Mouse (Mus musculus): ENCODE data around the gene Decr2. TPM values are rescaled to one million over a fixed set of nuclear protein-coding genes. Genes with fewer than 3 reads are reported as not detected.
A peak's percentile ranks its signal among the peaks of the same experiment; 100 is the strongest.

The Decr2 gene
- total and polyA plus RNA-seq, 2 experiments from 2014 or later = 41.1 to 42.3 TPM

DNA sequence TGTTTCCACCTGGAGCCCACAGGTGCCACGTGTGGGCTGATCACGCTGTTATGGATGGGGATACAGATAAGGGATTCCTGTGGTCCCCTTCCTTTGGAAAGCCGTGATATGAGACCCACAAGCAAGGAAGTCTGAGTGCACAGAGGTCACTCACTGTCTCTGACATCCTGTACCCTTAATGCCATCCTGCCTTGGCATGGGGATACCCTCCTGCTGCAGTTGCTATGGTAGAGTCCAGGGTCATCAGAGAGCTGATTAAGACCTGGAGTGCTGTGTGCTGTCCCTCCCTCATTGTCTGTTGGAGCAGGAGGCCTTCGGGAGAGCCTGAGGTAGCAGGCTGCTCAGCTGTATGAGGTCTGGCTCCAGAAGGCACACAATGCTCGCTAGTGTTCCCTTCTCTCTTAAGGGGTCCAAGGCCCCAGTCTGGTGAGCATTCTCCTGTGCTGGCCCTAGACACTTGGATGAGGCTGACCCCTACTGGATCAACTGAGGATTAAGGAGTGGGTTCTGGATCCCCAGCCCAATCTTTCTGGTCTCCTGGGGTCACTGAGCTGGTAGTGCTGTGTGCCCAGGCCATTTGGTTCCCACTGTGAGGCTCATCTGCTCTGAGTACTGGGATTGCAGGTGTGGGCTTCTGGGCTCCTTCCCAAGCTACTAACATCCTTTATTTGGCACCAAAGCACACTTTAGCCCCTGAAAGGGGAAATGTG is 32.4 kb upstream of the Decr2 start:
- peaks cover 10% of the 10 kb centered on the region; the same call in 1 of the 2 replicates for H3K4me1 ChIP-seq (ENCODE audit: insufficient read depth, low read length)
- TF ChIP-seq CTCF (IDR thresholded peaks at IDR 0.05) = peak; percentile 9; the same call in 1 of the 2 replicates
- peaks cover 16% of the 10 kb centered on the region for H3K36me3 ChIP-seq (ENCODE audit: insufficient read depth, low read length)
- no peak overlapping the region for H3K4me3 ChIP-seq (ENCODE audit: low read depth, low read length)
- no peak overlapping the region for H3K27ac ChIP-seq (ENCODE audit: low read depth, low read length)
- H3K9me3 ChIP-seq (ENCODE audit: low read length) = no peaks in the 10 kb centered on the region
- H3K27me3 ChIP-seq (ENCODE audit: insufficient read depth, low read length) = 0 out of 2 replicates have a peak, but pooled peaks cover 8% of the 10 kb centered on the region
- DNase-seq (ENCODE audit: low spot score) = no peak
- no peak for ATAC-seq (ENCODE audit: low FRiP score)
- no peak overlapping the region for H3K4me2 ChIP-seq (ENCODE audit: low read depth, low read length, poor library complexity, severe bottlenecking)
- WGBS = 50% methylated on average over 5 of the region's 5 CpGs
- 0 out of 2 replicates have a peak overlapping the region, but pooled peaks have one; percentile 19 for H3K9ac ChIP-seq (replicated peaks; ENCODE audit: low read length, poor library complexity, severe bottlenecking)

- Histone ChIP-seq H3K36me3 (ENCODE audit: insufficient read depth, low read length) (no peaks in the 10 kb centered on the region), H3K4me2 (ENCODE audit: low read depth, low read length, poor library complexity, severe bottlenecking) (no peak overlapping the region), H3K27ac (ENCODE audit: low read depth, low read length) (no peak overlapping the region), H3K27me3 (ENCODE audit: insufficient read depth, low read length) (peaks cover 29% of the 10 kb centered on the region; the same call in 1 of the 2 replicates), H3K9me3 (ENCODE audit: low read length) (no peaks in the 10 kb centered on the region), H3K4me1 (ENCODE audit: insufficient read depth, low read length) (peaks cover 10% of the 10 kb centered on the region; the same call in 1 of the 2 replicates), H3K4me3 (ENCODE audit: low read depth, low read length) (no peak overlapping the region), H3K9ac (replicated peaks; ENCODE audit: low read length, poor library complexity, severe bottlenecking) (no peak overlapping the region)
- ATAC-seq (ENCODE audit: low FRiP score) = no peak
- DNase-seq (ENCODE audit: low spot score) = peak; percentile 56
- TF ChIP-seq CTCF (IDR thresholded peaks at IDR 0.05) = peak; percentile 77
- 50% methylated on average over 33 of the region's 33 CpGs for WGBS
Measured at GRCm38 (mm10) chr17:26119766-26120710, 29.9 kb upstream of the Decr2 start.

GRCm38 (mm10) chr17:26116503-26117258 is 26.5 kb upstream of the Decr2 start:
- no peak for DNase-seq (ENCODE audit: low spot score)
- Histone ChIP-seq H3K36me3 (ENCODE audit: insufficient read depth, low read length) (no peaks in the 10 kb centered on the region), H3K4me2 (ENCODE audit: low read depth, low read length, poor library complexity, severe bottlenecking) (no peak overlapping the region), H3K27ac (ENCODE audit: low read depth, low read length) (no peak overlapping the region), H3K9ac (replicated peaks; ENCODE audit: low read length, poor library complexity, severe bottlenecking) (no peak overlapping the region), H3K4me3 (ENCODE audit: low read depth, low read length) (no peak overlapping the region), H3K27me3 (ENCODE audit: insufficient read depth, low read length) (peaks cover 29% of the 10 kb centered on the region; the same call in 1 of the 2 replicates), H3K9me3 (ENCODE audit: low read length) (no peaks in the 10 kb centered on the region), H3K4me1 (ENCODE audit: insufficient read depth, low read length) (0 out of 2 replicates have a peak, but pooled peaks cover 3% of the 10 kb centered on the region)
- ATAC-seq (ENCODE audit: low FRiP score) = no peak
- TF ChIP-seq CTCF (IDR thresholded peaks at IDR 0.05) = no peak
- WGBS = 88% methylated on average over 17 of the region's 17 CpGs

DNA sequence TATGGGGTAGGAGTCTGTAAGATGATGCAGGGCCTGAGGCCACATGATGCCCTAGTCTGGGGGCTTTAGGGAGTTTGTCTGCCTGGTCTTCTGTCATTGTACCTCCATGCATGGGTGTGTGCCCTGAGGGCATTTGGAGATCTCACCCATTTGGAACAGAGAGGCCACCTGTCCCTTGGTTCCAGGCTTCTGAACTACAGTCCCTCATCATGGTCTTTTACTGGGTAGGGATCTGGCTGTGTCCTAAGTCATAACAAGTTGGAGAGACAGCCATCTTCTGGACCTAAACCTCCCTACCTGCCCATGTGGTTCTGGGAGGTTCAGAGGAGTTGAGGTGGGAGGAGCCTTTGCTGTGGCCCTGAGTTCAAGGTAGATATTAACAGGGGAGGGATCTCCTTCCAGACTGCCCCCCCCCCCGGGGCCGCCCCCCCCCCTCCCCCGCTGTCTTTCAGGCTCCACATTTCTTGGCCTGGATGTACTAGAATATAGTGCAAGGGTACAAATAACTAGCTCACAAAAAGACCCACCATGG is 25.9 kb upstream of the Decr2 start:
- Histone ChIP-seq H3K9ac (replicated peaks; ENCODE audit: low read length, poor library complexity, severe bottlenecking) (no peak overlapping the region), H3K27ac (ENCODE audit: low read depth, low read length) (no peak overlapping the region), H3K4me1 (ENCODE audit: insufficient read depth, low read length) (0 out of 2 replicates have a peak, but pooled peaks cover 3% of the 10 kb centered on the region), H3K4me2 (ENCODE audit: low read depth, low read length, poor library complexity, severe bottlenecking) (no peak overlapping the region), H3K4me3 (ENCODE audit: low read depth, low read length) (no peak overlapping the region), H3K27me3 (ENCODE audit: insufficient read depth, low read length) (peaks cover 29% of the 10 kb centered on the region; the same call in 1 of the 2 replicates), H3K9me3 (ENCODE audit: low read length) (no peaks in the 10 kb centered on the region), H3K36me3 (ENCODE audit: insufficient read depth, low read length) (no peaks in the 10 kb centered on the region)
- WGBS = 39% methylated on average over 3 of the region's 3 CpGs
- DNase-seq (ENCODE audit: low spot score) (no peak), ATAC-seq (ENCODE audit: low FRiP score) (no peak)
- no peak for TF ChIP-seq CTCF (IDR thresholded peaks at IDR 0.05)

DNA sequence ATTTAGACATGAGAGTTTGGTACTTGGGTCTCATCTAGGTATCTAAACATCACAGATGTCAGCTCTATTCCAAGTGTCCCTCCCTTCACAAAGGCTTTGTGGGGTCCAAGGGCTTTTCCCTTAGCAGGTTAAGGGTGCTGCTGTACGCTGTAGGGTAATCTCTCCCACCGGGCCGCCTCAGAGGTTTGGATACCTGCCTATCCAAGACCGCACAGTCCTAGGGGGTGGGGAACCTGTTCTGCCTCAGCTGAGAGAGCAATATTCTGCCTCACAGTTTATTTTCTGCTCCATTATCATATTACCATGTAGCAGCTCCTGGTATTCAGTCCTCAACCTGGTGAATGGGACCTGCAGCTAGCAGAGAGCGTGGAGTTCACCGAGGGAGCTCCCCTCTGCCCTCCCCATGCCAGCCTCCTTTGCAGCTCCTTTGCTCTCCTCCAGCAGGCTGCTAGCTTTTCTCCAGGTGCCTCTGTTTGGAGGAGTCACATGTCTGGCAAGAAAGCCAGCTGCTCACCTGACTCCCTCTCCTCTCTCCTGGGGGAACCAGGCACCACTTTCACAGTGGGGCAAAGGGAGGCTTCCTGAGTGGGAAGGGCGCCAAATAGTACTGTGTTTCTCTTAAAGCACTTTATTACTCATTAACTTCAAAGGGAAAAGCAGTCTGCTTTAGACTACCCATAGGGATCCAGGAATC is 25.2 kb upstream of the Decr2 start:
- peaks cover 34% of the 10 kb centered on the region; the same call in 1 of the 2 replicates for H3K27me3 ChIP-seq (ENCODE audit: insufficient read depth, low read length)

More for the DNA sequence above, 25.2 kb upstream of the Decr2 start:
- 0 out of 2 replicates have a peak, but pooled peaks cover 3% of the 10 kb centered on the region for H3K4me1 ChIP-seq (ENCODE audit: insufficient read depth, low read length)
- no peak overlapping the region for H3K9ac ChIP-seq (replicated peaks; ENCODE audit: low read length, poor library complexity, severe bottlenecking)
- H3K4me3 ChIP-seq (ENCODE audit: low read depth, low read length) = no peak overlapping the region
- no peaks in the 10 kb centered on the region for H3K36me3 ChIP-seq (ENCODE audit: insufficient read depth, low read length)
- no peak for TF ChIP-seq CTCF (IDR thresholded peaks at IDR 0.05)
- H3K27ac ChIP-seq (ENCODE audit: low read depth, low read length) = no peak overlapping the region
- H3K9me3 ChIP-seq (ENCODE audit: low read length) = no peaks in the 10 kb centered on the region
- no peak overlapping the region for H3K4me2 ChIP-seq (ENCODE audit: low read depth, low read length, poor library complexity, severe bottlenecking)
- ATAC-seq (ENCODE audit: low FRiP score) = no peak
- WGBS = 85% methylated on average over 7 of the region's 7 CpGs
- DNase-seq (ENCODE audit: low spot score) = no peak

Measured in midbrain, postnatal 0 days (tissue).